Mouse (Mus musculus): ENCODE results near the gene Bend6. TPM values are rescaled to one million over a fixed set of nuclear protein-coding genes. Genes with fewer than 3 reads are reported as not detected.
"Not testable (repeated sequence)": the region's sequence is repeated elsewhere in the genome, so short reads cannot be mapped to it uniquely, and the experiment has no call there.

Bend6 gene
- total RNA-seq, 2 experiments from 2014 or later: 1.9 to 2.0 TPM

DNA sequence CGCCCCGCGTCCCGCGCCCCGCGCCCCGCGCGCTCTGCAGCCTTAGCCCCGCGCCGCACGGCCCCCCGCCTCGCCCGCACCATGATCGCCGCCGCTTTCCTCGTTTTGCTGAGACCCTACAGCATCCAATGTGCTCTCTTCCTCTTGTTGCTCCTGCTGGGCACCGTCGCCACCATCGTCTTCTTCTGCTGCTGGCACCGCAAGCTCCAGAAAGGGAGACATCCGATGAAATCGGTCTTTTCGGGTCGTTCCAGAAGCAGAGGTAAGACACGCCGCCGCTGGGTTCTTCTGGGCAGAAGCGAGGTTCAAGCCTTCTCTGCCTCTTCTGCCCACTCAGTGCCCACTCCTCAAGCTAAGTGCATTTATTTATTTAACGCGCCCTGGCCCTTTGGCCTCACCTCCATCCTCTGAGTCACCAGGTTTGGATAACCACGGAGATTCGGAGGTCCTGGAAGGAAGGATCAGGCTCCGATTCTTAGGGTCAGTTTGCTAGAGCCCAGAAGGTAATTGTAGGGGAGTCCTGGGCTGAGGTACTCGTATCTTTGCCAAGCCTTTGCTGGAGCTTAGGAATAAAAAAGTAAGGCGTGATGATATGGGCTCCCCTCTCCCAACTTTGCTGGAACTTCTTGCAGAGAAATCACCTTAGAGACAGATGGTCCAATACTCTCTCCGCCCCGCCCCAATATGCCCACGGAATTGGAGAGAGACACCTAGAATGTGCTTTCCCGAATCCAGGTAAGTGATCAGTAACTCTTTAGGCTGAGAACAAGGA lies 761 bp upstream of the Bend6 start, which contains the start of gene Dst:
Gene Dst (plus strand): TSS at position 35 of the 772 bp plus-strand sequence.
- DNase-seq: no peak

DNA sequence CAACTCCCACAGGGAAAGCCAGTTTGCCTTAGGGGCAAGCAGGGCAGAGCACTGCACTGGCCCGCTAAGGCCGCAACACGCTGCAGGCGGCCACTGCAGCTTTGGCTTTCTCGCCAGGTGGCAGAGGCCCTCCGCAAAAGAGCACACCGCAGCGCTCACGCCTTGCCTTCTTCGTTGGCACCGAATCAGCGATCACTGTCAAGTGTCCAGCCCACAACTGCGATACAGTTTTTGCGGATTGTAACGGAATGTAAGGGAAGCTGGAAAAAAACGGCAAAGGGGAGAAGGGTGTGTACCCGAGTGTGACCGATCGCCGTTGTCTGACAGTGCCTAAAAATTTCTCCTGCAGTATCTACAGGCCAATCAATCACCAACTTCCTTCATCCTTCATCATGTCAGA lies 689 bp downstream of the Bend6 start:
- peak in 1 of 2 experiments; percentile 26 for DNase-seq

DNA sequence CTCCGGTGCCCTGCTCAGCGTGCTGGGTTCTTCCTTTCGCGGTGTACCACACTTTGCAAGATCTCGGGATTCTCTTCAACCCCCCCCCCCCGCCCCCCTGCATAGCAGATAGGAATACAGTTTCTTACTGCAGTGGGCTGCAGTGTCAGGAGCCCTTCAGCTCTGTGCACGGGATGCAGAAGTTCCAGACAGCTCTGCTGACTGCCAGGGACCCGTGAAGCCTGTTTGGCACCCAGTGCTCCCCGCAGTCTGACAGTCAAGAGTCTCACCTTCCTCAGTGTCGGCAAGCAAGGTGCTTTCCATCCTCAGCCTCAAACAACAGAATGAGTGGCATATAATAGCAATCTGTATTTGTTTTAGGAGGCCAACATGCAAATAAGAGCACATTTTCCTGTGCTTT lies 1.4 kb downstream of the Bend6 start:
- no peak for DNase-seq

GRCm38 (mm10) chr1:33903587-33903986 lies 4.0 kb downstream of the Bend6 start:
- peak; percentile 53 to 59 for DNase-seq

DNA sequence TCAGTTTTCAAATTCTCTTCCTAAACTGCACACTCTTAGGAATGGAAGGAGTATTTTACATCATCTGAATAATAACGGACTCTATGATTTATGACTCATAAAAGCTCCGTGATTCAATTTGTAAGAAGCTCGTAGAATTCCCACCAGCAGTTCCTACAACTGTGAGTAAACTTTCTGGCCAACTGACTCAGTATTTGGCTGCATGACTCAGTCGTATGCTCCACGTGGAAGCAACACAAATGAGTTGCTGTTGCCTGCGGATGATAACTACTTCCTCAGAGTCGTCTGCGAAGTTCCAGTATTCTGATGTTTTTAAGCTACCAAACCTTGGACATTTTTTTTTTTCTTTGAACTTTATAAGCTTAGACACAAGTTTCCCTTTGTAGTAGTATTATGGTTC lies 7.4 kb downstream of the Bend6 start:
- DNase-seq: peak in 1 of 2 experiments; percentile 58

DNA sequence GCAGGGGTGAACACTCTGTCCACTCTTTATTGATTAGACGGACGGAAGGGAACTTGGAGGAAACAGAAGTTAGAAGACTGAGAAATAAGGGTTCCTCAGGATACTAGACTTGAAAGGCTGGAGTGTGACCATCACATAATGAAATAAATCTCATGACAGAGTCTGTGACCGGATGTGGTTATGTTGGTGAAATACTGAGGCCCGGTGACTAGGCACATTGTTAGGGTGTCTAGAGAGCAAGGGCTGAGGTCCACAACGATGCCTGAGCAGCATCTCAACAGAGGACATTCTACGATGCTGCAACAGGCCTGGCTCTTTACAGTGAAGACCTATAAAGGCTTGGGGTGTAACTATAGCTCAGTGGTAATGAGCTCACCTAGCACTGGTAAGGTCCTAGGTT lies 9.2 kb downstream of the Bend6 start:
- DNase-seq: no peak

DNA sequence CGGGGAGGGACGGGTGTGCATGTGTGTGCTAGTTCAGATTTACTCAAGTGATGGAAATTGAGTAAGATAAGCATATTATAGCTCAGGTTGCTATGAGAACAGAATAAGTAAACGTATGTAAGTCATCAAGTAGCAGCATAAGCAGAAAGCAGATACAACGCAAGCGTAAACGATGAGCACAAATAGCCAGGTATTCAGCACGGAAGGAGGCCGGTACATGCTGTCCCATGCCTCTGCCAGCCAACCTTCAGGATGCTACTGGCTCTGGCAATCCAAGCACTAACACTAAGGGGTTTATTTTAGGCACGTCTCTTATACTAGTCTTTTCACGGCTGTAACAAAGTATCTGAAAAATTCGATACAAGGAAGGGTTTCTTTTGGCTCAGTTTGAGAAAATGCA lies 10.2 kb downstream of the Bend6 start:
- DNase-seq: no peak

DNA sequence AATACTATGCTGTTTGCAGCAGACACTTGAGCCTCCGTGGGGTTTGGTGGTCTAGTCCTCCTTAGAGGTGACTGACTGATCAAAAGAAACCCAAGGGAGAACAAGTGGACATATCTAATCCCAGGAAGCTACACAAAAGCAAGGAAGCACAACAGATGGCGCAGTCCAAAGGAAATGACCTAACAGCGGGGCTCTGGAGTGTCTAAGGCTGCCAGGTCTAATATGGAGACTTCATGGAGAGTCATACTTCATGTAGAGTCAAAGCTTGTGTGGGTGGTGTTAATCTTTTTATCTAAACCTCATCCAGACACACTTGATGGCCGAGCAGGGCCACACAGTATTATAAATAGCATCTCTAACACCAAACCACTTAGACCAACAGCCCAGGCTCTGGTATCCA lies 10.9 kb downstream of the Bend6 start:
- DNase-seq: no peak

DNA sequence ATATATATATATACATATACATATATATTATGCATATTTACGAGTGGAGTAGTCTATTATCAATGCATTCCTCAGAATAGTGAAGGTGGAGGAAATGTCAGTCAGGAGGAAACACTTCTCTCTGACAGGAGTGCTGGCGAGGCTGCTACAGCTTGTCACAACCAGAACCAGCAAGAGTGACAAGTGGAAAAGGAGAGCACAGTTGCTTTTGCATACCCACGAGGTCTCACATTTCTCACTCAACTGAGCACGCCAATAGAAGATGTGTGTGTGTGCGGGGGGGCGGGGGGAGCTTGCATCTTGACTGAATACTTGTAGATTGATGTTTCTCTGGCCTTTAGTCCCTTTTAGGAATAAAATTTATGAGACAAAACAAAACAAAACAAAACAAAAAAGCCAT lies 11.5 kb downstream of the Bend6 start:
- no peak for DNase-seq

- peak; percentile 47 to 81 for DNase-seq
These were observed 14.8 kb downstream of the Bend6 start for GRCm38 (mm10) chr1:33892784-33893183.

- peak; percentile 54 to 69 for DNase-seq
These were observed 24.3 kb downstream of the Bend6 start for GRCm38 (mm10) chr1:33883102-33883839.

GRCm38 (mm10) chr1:33878170-33878569 lies 29.4 kb downstream of the Bend6 start:
- DNase-seq: peak; percentile 46 to 50

DNA sequence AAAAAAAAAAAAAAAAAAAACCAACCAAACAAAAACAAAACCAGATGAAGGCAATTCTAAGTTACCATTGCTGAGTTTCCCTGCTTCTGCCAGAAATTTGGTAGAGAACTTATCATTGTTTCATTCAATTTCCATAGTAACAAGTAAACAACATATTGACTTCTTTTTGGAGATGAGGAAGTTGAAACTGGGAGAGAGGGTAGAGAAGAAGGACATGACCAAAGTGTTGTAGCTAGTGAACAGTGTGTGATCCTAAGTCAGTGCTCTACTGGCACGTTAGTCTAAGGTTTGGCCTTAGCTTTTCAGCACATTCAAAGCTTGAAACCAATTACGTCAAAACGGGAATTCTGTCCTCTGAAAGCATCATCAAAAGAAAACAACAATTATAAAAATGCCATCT lies 31.2 kb downstream of the Bend6 start:
- no peak for DNase-seq

- DNase-seq: peak in 1 of 2 experiments; percentile 20
These were observed 31.9 kb downstream of the Bend6 start for GRCm38 (mm10) chr1:33875691-33876090.

DNA sequence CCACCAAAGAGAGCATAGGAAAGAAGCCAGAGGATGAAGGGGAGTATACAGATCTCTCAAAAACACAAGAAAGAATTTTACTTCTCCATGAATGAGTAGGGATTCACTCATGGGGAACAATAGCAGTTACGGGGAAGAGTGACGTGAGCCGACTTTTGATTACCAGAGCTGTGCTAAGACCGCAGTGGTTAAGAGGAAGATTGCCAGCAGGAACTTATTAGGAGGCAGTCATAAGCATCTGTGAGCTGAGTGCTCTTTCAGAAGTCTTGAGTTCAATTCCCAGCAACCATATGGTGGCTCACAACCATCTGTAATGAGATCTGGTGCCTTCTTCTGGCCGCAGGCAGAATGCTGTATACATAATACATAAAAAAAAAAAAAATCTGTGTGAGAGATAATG lies 34.1 kb downstream of the Bend6 start:
- DNase-seq: no peak

- no peak for DNase-seq
These were observed 38.2 kb downstream of the Bend6 start for GRCm38 (mm10) chr1:33869437-33869836.

DNA sequence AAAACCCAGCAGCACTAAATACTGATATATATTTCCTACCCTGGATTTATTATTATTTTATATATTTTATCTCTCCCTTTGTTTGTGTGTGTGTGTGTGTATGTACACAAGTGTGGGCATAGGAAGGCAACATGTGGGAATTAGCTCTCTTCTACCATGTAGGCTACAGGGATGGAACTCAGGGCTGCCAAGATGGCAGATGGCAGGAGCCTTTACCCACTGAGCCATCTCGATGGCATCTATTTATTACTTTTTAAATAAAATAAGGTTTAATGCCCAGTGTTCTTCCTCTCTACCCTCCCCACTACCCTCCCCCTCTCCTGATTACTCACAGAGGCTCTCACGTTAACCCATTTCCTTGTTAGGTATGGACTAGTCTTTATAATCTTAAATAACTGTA lies 38.6 kb downstream of the Bend6 start:
- no peak for DNase-seq

DNA sequence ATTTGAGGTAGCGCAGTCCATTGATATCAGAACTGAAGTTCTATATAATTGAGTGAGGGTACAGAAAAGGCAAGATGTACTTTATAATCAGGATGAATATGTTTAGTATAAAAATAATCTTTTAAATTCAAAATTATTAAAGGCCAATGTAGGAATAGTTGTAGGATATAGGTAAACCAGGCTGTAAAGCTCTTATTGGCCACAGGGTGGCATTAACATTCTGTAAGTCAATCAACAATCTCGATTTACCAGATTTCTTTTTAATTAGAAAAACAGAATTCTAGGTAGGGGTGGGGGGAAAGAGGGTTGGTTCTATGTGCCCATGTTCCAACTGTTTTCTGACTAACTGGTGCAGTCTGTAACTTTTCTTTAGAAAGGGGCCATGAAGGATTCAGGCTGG lies 60.8 kb downstream of the Bend6 start:
- DNase-seq: no peak

DNA sequence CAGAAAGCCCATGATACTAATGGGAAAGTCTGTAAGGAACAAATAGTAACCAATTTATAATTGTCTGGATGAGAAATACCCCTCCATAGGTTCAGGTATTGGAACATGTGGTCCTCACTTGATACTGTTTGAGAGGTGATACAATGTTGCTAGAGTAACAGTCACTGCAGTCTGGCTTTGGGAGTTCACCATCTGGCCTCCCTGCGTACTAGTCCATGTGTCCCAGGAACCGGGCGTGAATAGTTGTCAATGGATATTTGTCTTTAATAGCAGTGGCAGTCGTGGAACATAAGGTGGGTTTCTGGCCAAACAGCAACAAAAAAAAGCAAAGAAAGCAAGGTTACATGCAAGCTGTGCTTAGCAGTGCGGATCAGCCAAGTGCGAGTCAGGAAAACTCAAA lies 63.8 kb downstream of the Bend6 start:
- no peak for DNase-seq

DNA sequence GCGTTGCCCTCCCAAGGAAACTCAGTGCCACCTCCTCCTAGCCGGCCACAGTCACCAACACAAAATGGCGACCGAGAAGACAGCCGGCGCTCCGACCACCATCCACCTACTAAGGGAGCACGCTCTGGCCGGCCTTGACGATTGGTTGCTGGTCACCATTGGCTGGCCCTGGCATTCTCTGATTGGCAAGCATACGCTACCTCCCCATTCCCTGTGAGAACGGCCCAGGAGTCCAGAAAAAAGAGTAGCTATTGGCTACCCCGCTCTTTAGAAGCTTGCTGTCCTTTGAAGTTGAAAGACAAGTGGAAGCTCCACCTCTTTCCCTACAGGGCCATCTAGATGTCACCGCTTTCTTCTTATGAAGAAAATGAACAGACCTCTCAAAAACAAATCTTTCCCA lies 68.7 kb downstream of the Bend6 start:
- DNase-seq: not testable (repeated sequence)

DNA sequence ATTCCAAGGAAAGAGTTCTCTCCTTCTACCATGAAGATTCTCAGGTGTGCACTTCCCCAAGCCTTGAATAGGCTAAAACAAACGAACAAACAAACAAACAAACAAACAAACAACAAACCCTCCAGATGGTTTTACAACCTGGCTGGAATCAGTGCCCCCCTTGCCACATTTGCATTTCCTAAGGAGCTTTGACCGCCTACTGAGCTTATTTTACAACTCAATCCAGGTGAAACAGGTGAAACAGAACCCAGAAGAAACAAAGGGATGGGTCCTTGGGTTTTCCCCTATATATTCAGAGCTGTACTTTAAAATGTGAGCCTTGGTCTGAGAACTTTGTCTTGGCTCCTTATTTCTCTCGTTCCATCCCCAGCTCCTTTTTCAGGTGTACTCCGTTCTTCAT lies 77.0 kb downstream of the Bend6 start:
- DNase-seq: no peak

DNA sequence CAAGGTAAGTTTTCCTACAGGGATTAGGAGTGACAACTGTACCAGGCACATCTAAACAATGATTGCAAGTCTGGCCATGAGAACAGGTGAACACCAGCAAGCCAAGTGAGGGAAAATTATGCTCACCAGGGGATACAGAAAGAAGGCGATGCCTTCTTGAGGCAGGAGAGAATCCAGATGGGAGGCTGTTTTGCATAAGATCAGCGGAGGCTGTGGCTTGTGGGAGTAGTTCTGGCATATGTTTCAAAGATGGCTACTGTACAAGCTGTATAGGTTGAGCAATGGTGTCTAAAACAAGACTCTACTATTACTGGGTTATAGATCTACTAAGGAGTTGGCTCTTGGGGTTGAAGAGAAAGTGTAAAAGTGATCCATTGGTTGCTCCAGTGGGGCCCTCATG lies 89.7 kb downstream of the Bend6 start:
- DNase-seq: no peak

Measured in heart, adult 18-20 months (tissue).